Mouse (Mus musculus): Measurements from ENCODE around the gene Adprm. TPM values are rescaled to one million over a fixed set of nuclear protein-coding genes. Genes with fewer than 3 reads are reported as not detected.
A peak's percentile ranks its signal among the peaks of the same experiment; 100 is the strongest.

Gene Adprm
- polyA plus RNA-seq, 1 experiment from 2014 or later, result 15.0 TPM

DNA sequence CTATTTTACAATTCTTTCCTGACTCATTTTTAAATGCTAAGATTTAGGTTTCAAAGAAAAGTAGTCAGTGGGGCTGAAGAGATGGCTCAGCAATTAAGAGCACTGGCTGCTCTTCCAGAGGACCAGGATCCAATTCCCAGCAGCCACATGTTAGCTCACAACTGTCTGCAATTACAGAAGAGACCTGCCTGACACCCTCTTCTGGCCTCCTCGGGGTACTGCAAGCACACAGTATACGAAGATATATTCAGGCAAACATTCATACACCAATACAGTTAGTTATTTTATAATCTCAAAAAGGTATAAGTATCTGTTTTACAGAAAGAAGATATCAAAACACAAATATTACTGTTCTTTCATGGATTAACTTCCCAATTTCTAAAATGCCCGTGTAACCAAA is 12.6 kb downstream of the Adprm start:
- H3K27ac ChIP-seq (ENCODE audit: low read depth), result no peak overlapping the region
- H3K4me1 ChIP-seq (ENCODE audit: insufficient read depth), result peaks cover 3% of the 10 kb centered on the region; the same call in 1 of the 2 replicates
- no peak overlapping the region for H3K4me2 ChIP-seq (ENCODE audit: low read depth, low read length)
- H3K4me3 ChIP-seq (ENCODE audit: low read depth, low read length), result no peak overlapping the region
- no peaks in the 10 kb centered on the region for H3K27me3 ChIP-seq (ENCODE audit: insufficient read depth, low read length)
- 82% methylated on average over 3 of the region's 3 CpGs for WGBS (ENCODE audit: insufficient replicate concordance)
- TF ChIP-seq EP300 (IDR thresholded peaks at IDR 0.05; ENCODE audit: low read depth), result no peak
- TF ChIP-seq CTCF (IDR thresholded peaks at IDR 0.05; ENCODE audit: low read depth), result peak; percentile 45
- no peaks in the 10 kb centered on the region for H3K9me3 ChIP-seq (ENCODE audit: low read length)
- H3K9ac ChIP-seq (replicated peaks), result no peak overlapping the region
- H3K36me3 ChIP-seq (replicated peaks; ENCODE audit: insufficient read depth, low read length), result peaks cover 35% of the 10 kb centered on the region
- DNase-seq (no peak), ATAC-seq (no peak)

DNA sequence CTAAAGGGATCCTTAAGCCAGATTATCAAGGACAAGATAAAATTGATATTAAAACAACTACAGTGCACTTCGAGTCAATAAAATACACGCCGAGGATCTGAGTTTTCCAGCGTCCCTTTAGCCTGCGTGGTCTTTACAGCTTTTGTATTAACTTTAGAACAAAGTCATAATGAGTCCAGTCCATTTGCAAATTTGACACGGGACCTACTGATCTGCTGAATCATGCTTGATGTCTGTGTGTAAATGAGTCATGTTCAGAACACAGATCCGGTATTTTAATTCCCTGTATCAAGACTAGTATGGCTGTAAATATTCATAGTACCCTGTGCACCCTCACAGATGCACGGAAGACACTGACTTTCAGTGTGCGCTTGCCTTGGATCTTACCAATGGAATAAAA is 15.5 kb downstream of the Adprm start:
- no peaks in the 10 kb centered on the region for H3K27me3 ChIP-seq (ENCODE audit: insufficient read depth, low read length)
- peaks cover 33% of the 10 kb centered on the region for H3K36me3 ChIP-seq (replicated peaks; ENCODE audit: insufficient read depth, low read length)
- TF ChIP-seq CTCF (IDR thresholded peaks at IDR 0.05; ENCODE audit: low read depth) (no peak), EP300 (IDR thresholded peaks at IDR 0.05; ENCODE audit: low read depth) (no peak)
- no peak overlapping the region for H3K4me3 ChIP-seq (ENCODE audit: low read depth, low read length)
- no peak overlapping the region for H3K27ac ChIP-seq (ENCODE audit: low read depth)
- WGBS (ENCODE audit: insufficient replicate concordance), result 82% methylated on average over 9 of the region's 9 CpGs
- DNase-seq, result no peak
- H3K4me1 ChIP-seq (ENCODE audit: insufficient read depth), result 0 out of 2 replicates have a peak, but pooled peaks cover 5% of the 10 kb centered on the region
- ATAC-seq, result no peak
- no peak overlapping the region for H3K4me2 ChIP-seq (ENCODE audit: low read depth, low read length)
- no peak overlapping the region for H3K9ac ChIP-seq (replicated peaks)
- H3K9me3 ChIP-seq (ENCODE audit: low read length), result no peaks in the 10 kb centered on the region

- TF ChIP-seq CTCF (IDR thresholded peaks at IDR 0.05; ENCODE audit: low read depth) (no peak), EP300 (IDR thresholded peaks at IDR 0.05; ENCODE audit: low read depth) (peak; percentile 25; the same call in 1 of the 2 replicates)
- H3K4me2 ChIP-seq (ENCODE audit: low read depth, low read length), result 0 out of 2 replicates have a peak overlapping the region, but pooled peaks have one; percentile 31
- ATAC-seq, result peak; percentile 58
- no peak for DNase-seq
- H3K9ac ChIP-seq (replicated peaks), result no peak overlapping the region
- no peak overlapping the region for H3K4me3 ChIP-seq (ENCODE audit: low read depth, low read length)
- H3K27me3 ChIP-seq (ENCODE audit: insufficient read depth, low read length), result no peaks in the 10 kb centered on the region
- H3K27ac ChIP-seq (ENCODE audit: low read depth), result peak overlapping the region; percentile 81
- 66% methylated on average over 6 of the region's 6 CpGs for WGBS (ENCODE audit: insufficient replicate concordance)
- H3K4me1 ChIP-seq (ENCODE audit: insufficient read depth), result peaks cover 9% of the 10 kb centered on the region; the same call in 1 of the 2 replicates
- no peaks in the 10 kb centered on the region for H3K9me3 ChIP-seq (ENCODE audit: low read length)
- peaks cover 27% of the 10 kb centered on the region for H3K36me3 ChIP-seq (replicated peaks; ENCODE audit: insufficient read depth, low read length)
Measured at GRCm38 (mm10) chr11:67036229-67036628, 16.2 kb downstream of the Adprm start.

GRCm38 (mm10) chr11:67034775-67035485 is 17.5 kb downstream of the Adprm start:
- Histone ChIP-seq H3K4me3 (ENCODE audit: low read depth, low read length) (no peak overlapping the region), H3K9ac (replicated peaks) (no peak overlapping the region), H3K27ac (ENCODE audit: low read depth) (peak overlapping the region; percentile 83), H3K27me3 (ENCODE audit: insufficient read depth, low read length) (no peaks in the 10 kb centered on the region), H3K4me1 (ENCODE audit: insufficient read depth) (peaks cover 9% of the 10 kb centered on the region; the same call in 1 of the 2 replicates), H3K4me2 (ENCODE audit: low read depth, low read length) (peak overlapping the region; percentile 31; the same call in 1 of the 2 replicates), H3K36me3 (replicated peaks; ENCODE audit: insufficient read depth, low read length) (peaks cover 17% of the 10 kb centered on the region), H3K9me3 (ENCODE audit: low read length) (no peaks in the 10 kb centered on the region)
- TF ChIP-seq EP300 (IDR thresholded peaks at IDR 0.05; ENCODE audit: low read depth) (no peak), CTCF (IDR thresholded peaks at IDR 0.05; ENCODE audit: low read depth) (no peak)
- WGBS (ENCODE audit: insufficient replicate concordance), result 53% methylated on average over 4 of the region's 4 CpGs
- peak; percentile 41 for DNase-seq
- ATAC-seq, result peak; percentile 93

- no peaks in the 10 kb centered on the region for H3K36me3 ChIP-seq (replicated peaks; ENCODE audit: insufficient read depth, low read length)
- DNase-seq, result no peak
- H3K27me3 ChIP-seq (ENCODE audit: insufficient read depth, low read length), result no peaks in the 10 kb centered on the region
- H3K4me2 ChIP-seq (ENCODE audit: low read depth, low read length), result no peak overlapping the region
- TF ChIP-seq CTCF (IDR thresholded peaks at IDR 0.05; ENCODE audit: low read depth) (no peak), EP300 (IDR thresholded peaks at IDR 0.05; ENCODE audit: low read depth) (no peak)
- H3K9ac ChIP-seq (replicated peaks), result no peak overlapping the region
- H3K4me1 ChIP-seq (ENCODE audit: insufficient read depth), result peaks cover 9% of the 10 kb centered on the region; the same call in 1 of the 2 replicates
- no peak overlapping the region for H3K27ac ChIP-seq (ENCODE audit: low read depth)
- no peak overlapping the region for H3K4me3 ChIP-seq (ENCODE audit: low read depth, low read length)
- no peak for ATAC-seq
- H3K9me3 ChIP-seq (ENCODE audit: low read length), result no peaks in the 10 kb centered on the region
- WGBS (ENCODE audit: insufficient replicate concordance), result 62% methylated on average over 2 of the region's 2 CpGs
Measured at GRCm38 (mm10) chr11:67031603-67031915, 20.8 kb downstream of the Adprm start.

DNA sequence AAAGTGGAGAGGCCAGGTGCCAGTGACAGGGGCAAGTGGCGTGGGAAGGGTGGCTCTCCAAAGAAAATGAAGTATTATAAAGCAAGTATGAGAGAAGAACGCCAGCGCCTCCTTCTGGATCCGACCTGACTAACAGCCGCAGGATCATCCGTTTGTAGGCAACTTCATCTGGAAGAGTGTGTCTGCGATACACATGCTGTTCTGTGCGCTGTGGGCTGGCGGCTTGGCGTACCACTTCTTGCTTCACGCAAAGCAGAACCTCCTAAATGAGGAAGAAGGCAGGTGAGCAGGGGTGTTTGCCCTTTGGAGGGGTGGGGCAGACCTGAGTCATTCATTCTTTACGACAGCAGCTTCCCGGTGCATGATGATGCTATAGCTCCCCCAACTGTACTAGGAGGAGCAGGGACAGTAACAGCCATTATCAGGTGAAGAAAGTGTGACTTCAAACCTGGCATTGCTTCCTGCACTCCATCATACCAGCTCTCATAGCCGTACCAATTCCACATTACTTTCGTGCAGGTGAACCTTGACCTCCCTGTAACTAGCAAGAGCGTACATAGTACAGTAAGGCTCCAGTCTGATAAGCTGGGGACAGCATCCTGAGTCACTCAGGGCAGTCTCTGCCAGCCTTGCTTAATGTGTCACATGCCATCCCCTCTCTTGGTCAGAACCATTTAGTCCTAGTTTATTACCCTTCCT is 21.3 kb downstream of the Adprm start:
- Histone ChIP-seq H3K36me3 (replicated peaks; ENCODE audit: insufficient read depth, low read length) (no peaks in the 10 kb centered on the region), H3K9ac (replicated peaks) (no peak overlapping the region), H3K27ac (ENCODE audit: low read depth) (no peak overlapping the region), H3K4me1 (ENCODE audit: insufficient read depth) (peaks cover 9% of the 10 kb centered on the region; the same call in 1 of the 2 replicates), H3K4me2 (ENCODE audit: low read depth, low read length) (no peak overlapping the region), H3K9me3 (ENCODE audit: low read length) (no peaks in the 10 kb centered on the region), H3K4me3 (ENCODE audit: low read depth, low read length) (no peak overlapping the region), H3K27me3 (ENCODE audit: insufficient read depth, low read length) (no peaks in the 10 kb centered on the region)
- TF ChIP-seq EP300 (IDR thresholded peaks at IDR 0.05; ENCODE audit: low read depth) (no peak), CTCF (IDR thresholded peaks at IDR 0.05; ENCODE audit: low read depth) (peak; percentile 13; the same call in 1 of the 2 replicates)
- ATAC-seq, result no peak
- WGBS (ENCODE audit: insufficient replicate concordance), result 43% methylated on average over 16 of the region's 16 CpGs
- DNase-seq, result peak; percentile 33
